Mouse (Mus musculus): ENCODE results near the gene Efcab11. TPM values are rescaled to one million over a fixed set of nuclear protein-coding genes. Genes with fewer than 3 reads are reported as not detected.

Efcab11 gene
- polyA plus RNA-seq, 1 experiment from 2014 or later: 4.1 TPM

DNA sequence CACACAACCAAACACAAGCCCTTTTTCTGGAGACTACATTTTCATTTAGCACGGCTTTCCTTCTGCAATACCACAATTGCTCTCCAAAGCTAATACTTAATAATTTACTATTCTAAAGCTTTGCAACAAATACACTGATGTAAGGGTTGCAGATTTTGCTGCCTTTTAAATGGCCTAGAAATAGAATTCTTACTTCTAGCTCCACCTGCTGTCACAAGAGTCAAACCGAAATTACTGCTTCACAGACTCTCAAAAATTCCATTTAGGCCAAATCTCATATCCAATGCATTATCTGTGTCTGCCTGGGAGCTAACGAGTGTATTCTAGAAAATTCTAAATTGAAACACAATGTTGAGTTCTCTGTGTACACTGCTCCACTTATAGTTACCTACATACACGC, 23.3 kb downstream of the Efcab11 start:
- H3K4me3 ChIP-seq: no peak overlapping the region
- peaks cover 5% of the 10 kb centered on the region for H3K4me1 ChIP-seq
- H3K9me3 ChIP-seq: no peaks in the 10 kb centered on the region
- H3K27ac ChIP-seq: no peak overlapping the region
- H3K36me3 ChIP-seq (replicated peaks): no peaks in the 10 kb centered on the region
- no peak overlapping the region for H3K4me2 ChIP-seq
- 0 out of 2 replicates have a peak, but pooled peaks have one; percentile 39 for ATAC-seq (replicated peaks)
- H3K9ac ChIP-seq: no peak overlapping the region
- no peaks in the 10 kb centered on the region for H3K27me3 ChIP-seq (replicated peaks)
- WGBS: 65% methylated on average over 4 of the region's 4 CpGs

DNA sequence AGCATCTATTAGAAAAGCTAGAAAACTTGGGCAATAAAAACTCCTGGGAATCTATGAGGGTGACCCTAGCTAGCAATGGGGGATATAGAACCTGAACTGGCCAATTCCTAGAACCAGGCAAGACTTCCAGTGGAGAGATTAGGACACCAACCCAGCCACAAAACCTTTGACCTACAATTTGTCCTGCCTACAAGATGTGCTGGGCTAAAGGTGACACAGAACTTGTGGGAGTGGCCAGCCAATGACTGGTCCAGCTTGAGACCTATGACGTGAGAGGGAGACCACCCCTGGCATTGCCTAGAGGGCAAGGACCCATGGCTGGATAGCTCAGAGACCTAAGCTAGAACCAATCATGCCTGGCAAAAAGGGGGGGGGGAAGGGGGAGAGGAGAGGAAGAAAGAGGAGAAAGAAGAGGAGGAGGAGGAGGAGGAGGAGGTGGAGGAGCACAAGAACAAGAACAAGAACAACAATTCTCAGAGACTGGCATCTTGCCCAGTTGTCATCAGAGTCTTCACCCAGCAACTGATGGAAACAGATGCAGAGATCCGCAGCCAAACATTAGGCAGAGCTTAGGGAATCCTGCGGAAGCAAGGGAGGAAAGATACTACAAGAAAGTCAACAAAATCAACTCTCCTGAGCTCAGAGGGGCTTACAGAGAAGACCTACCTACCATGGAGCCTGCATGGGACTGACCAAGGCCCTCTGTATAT, 24.7 kb downstream of the Efcab11 start:
- no peaks in the 10 kb centered on the region for H3K27me3 ChIP-seq (replicated peaks)
- WGBS: 71% methylated on average over 3 of the region's 3 CpGs
- no peak for ATAC-seq (replicated peaks)

DNA sequence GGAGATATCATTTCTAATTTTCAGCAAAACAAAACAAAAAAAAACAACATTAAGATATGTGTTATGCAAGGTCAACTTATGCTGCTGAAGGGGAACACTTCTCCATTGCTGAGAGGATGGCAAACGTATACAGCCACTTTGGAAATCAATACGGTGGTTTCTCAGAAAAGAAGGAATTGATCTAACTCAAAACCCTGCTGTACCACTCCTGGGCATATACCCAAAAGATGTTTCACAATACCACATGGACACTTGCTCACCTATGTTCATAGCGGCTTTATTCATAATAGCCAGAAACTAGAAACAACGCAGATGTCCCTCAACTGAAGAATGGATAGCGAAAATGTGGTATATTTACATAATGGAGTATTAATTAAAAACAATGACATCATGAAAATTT, 25.6 kb downstream of the Efcab11 start:
- H3K4me2 ChIP-seq: no peak overlapping the region
- no peak overlapping the region for H3K4me3 ChIP-seq
- H3K9me3 ChIP-seq: no peaks in the 10 kb centered on the region
- WGBS: 92% methylated on average over 5 of the region's 5 CpGs
- H3K4me1 ChIP-seq: peaks cover 11% of the 10 kb centered on the region
- no peak for ATAC-seq (replicated peaks)
- H3K27me3 ChIP-seq (replicated peaks): no peaks in the 10 kb centered on the region
- no peak overlapping the region for H3K27ac ChIP-seq
- H3K36me3 ChIP-seq (replicated peaks): no peaks in the 10 kb centered on the region
- no peak overlapping the region for H3K9ac ChIP-seq

More for the DNA sequence above, 24.7 kb downstream of the Efcab11 start:
- no peak overlapping the region for H3K4me3 ChIP-seq
- H3K4me1 ChIP-seq: peaks cover 6% of the 10 kb centered on the region
- no peaks in the 10 kb centered on the region for H3K36me3 ChIP-seq (replicated peaks)
- H3K9ac ChIP-seq: no peak overlapping the region
- H3K9me3 ChIP-seq: no peaks in the 10 kb centered on the region
- H3K4me2 ChIP-seq: no peak overlapping the region
- no peak overlapping the region for H3K27ac ChIP-seq

DNA sequence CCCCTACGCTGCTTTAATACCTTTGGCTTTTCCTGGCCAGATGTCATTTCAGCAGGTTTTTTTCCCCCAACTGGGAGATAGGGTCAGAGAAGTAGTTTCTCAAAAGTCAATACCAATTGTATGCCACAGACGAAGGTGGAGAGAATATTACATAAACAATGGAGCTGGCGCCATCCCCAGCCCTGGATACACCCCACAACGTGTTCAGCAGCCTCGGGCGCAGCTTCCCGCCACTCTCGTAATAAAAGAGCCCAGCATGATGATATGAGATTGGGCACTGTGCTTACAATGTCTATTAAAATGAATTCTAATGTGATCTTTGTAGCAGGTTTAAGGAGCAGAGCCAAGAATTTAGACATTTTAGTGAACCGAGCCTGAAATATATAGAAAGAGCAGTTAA, 28.2 kb downstream of the Efcab11 start:
- no peak for ATAC-seq (replicated peaks)
- Histone ChIP-seq H3K9me3 (no peaks in the 10 kb centered on the region), H3K4me2 (no peak overlapping the region), H3K27me3 (replicated peaks) (no peaks in the 10 kb centered on the region), H3K4me3 (no peak overlapping the region), H3K36me3 (replicated peaks) (no peaks in the 10 kb centered on the region), H3K4me1 (peaks cover 19% of the 10 kb centered on the region), H3K9ac (no peak overlapping the region), H3K27ac (no peak overlapping the region)
- 48% methylated on average over 9 of the region's 9 CpGs for WGBS

DNA sequence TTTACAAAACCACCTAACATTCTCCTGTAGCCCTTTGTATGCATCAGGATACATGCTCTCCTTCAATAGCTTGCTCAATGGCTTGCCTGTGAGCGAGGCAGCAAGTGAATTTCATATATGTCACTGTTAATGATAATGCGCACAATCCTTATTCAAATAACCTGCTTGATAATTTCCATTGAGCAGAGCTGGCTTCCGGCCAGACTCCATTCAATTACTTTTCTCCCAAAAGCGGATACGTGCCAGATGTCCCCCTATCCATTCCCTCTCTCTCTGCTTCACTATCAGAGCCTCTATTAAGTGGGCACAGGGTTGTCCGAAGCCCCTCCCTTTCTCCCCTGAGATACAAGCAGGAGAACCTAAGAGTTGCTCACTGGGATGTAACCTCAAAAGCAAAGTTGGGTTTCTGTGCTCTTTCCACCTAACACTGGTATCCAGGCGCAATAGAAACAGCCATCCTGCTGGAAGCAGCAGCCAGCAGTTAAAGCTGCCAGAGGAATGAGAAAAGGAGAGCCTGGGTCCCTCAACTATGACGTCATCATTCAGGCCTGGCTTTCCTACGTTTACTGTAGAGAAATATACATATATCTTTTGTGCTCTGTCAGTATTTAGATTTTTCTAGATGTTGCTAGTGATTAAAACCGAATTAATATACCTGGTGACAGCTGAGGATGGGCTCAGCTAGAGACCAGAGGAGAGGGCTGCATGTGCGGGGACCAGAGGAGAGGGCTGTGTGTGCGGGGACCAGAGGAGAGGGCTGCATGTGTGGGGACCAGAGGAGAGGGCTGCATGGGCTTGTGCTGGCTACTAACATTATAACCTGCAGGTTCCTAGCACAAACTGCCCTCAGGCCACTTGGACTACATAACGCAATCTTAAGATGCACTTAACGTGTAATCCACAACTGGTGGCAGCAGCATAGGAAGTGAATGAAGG, 30.6 kb downstream of the Efcab11 start:
- Histone ChIP-seq H3K4me3 (no peak overlapping the region), H3K36me3 (replicated peaks) (no peaks in the 10 kb centered on the region), H3K4me1 (peaks cover 16% of the 10 kb centered on the region; the same call in 1 of the 2 replicates), H3K27me3 (replicated peaks) (no peaks in the 10 kb centered on the region), H3K9ac (no peak overlapping the region), H3K27ac (peak overlapping the region; percentile 42; the same call in 1 of the 2 replicates), H3K9me3 (no peaks in the 10 kb centered on the region), H3K4me2 (0 out of 2 replicates have a peak overlapping the region, but pooled peaks have one; percentile 4)
- 49% methylated on average over 14 of the region's 14 CpGs for WGBS
- ATAC-seq (replicated peaks): no peak

DNA sequence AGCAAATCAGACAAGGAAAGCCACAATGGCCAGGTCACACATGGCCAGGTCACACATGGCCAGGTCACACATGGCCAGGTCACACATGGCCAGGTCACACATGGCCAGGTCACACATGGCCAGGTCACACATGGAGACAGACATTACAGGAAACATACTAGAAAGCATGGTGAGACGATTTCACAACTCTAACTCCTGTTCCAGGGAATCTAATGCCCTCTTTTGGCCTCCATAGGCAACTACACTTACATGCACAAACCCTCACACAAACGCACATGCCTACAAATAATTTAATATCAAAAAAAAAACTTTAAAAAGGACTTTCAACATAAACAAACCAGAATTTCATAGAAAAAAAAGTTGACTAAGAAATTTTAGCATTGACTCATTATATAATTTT, 34.2 kb downstream of the Efcab11 start:
- Histone ChIP-seq H3K4me2 (no peak overlapping the region), H3K27me3 (replicated peaks) (no peaks in the 10 kb centered on the region)
- no peak for ATAC-seq (replicated peaks)

DNA sequence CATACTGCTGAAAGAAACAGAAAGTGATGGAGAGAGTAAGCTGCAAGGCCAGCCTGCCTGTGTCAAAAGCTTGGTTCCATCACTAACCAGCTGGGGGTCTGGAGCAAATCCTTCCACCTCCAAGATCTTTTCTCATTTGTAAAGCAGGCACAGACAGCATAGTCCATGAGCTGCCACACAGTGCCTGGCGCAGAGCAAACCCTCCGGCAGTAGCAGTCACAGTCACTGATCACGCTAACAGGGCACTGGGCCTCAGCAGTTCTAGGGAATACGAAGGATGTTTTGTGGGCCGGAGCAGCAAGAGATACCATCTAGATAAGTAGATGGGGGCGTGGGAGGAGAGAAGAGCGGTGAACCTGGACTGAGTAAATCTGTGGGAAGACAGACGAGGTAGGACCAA, 39.3 kb downstream of the Efcab11 start:
- no peak for ATAC-seq (replicated peaks)
- 88% methylated on average over 8 of the region's 8 CpGs for WGBS
- no peak overlapping the region for H3K4me2 ChIP-seq
- no peak overlapping the region for H3K9ac ChIP-seq
- no peaks in the 10 kb centered on the region for H3K36me3 ChIP-seq (replicated peaks)
- H3K4me1 ChIP-seq: no peaks in the 10 kb centered on the region
- H3K4me3 ChIP-seq: no peak overlapping the region
- no peaks in the 10 kb centered on the region for H3K9me3 ChIP-seq
- H3K27ac ChIP-seq: no peak overlapping the region
- no peaks in the 10 kb centered on the region for H3K27me3 ChIP-seq (replicated peaks)

More for the DNA sequence above, 34.2 kb downstream of the Efcab11 start:
- Histone ChIP-seq H3K4me1 (peaks cover 13% of the 10 kb centered on the region; the same call in 1 of the 2 replicates), H3K9me3 (no peaks in the 10 kb centered on the region), H3K27ac (no peak overlapping the region), H3K36me3 (replicated peaks) (no peaks in the 10 kb centered on the region), H3K9ac (no peak overlapping the region), H3K4me3 (no peak overlapping the region)
- 88% methylated on average over 2 of the region's 2 CpGs for whole genome bisulfite sequencing

DNA sequence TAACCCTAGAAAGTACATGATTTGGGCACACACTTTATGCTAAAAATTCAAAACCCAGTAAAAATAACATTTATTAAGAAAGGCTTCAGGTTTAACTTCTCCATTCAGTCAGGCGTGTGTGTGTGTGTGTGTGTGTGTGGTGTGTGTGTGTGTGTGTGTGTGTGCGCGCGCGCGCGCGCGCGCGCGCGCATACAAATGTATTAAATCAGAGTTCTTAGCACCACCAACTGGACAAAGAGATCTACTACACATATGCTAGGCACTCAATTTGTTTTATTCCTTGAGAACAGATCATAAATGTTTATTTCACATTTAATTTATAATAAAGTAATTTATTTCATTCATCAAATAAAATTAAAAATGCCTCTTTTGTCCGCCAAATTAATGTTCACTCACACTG, 45.5 kb downstream of the Efcab11 start:
- H3K9ac ChIP-seq: no peak overlapping the region
- H3K4me2 ChIP-seq: no peak overlapping the region
- no peaks in the 10 kb centered on the region for H3K36me3 ChIP-seq (replicated peaks)
- H3K4me1 ChIP-seq: peaks cover 18% of the 10 kb centered on the region
- WGBS: 78% methylated on average over 14 of the region's 14 CpGs
- no peak overlapping the region for H3K27ac ChIP-seq
- no peaks in the 10 kb centered on the region for H3K27me3 ChIP-seq (replicated peaks)
- no peak overlapping the region for H3K4me3 ChIP-seq
- ATAC-seq (replicated peaks): no peak
- H3K9me3 ChIP-seq: no peaks in the 10 kb centered on the region

DNA sequence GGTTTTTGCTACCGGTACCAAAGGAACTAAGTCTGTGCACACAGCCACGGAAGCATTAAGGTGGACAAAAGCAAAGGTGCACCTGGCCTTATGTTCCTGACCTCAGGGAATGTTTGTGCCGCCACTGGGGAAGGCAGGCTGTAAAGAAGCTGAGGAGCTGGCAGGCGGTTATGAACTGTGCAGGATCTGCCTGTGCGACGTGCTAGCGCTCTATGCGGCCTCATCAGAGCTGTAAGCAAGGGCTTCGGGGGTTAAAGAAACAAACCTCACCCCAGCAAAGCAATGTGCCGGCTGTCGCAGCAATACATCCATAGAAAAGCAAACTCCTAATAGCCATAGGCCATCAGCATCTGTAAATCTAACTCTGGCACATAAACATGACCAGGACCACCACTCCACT, 46.1 kb downstream of the Efcab11 start:
- Histone ChIP-seq H3K27me3 (replicated peaks) (no peaks in the 10 kb centered on the region), H3K4me2 (no peak overlapping the region), H3K4me3 (no peak overlapping the region), H3K27ac (no peak overlapping the region), H3K9me3 (no peaks in the 10 kb centered on the region), H3K9ac (peak overlapping the region; percentile 2; the same call in 1 of the 2 replicates), H3K36me3 (replicated peaks) (no peaks in the 10 kb centered on the region), H3K4me1 (peaks cover 18% of the 10 kb centered on the region)
- WGBS: 76% methylated on average over 11 of the region's 11 CpGs
- ATAC-seq (replicated peaks): no peak

DNA sequence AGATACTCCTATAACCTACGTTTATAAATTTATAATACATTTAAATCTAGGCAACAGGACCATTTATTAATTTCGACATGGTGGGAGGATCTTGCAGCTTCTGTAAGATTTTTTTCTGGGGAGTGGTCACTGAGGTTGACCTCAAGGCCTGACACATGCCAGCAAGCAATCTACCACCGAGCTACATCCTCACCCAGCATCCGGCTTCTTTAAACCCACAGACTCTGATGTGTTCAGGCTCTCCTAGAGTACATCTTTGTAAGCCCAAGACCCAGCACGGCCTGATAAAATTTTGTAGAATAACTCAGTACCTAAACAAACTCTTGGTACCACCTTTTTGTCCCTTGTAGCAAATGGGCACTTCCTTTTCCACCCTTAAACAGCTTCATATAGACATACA, 46.7 kb downstream of the Efcab11 start:
- no peak for ATAC-seq (replicated peaks)
- Histone ChIP-seq H3K4me2 (no peak overlapping the region), H3K4me1 (peaks cover 18% of the 10 kb centered on the region), H3K36me3 (replicated peaks) (no peaks in the 10 kb centered on the region), H3K4me3 (no peak overlapping the region), H3K27ac (no peak overlapping the region; the same call in 1 of the 2 replicates), H3K27me3 (replicated peaks) (no peaks in the 10 kb centered on the region), H3K9ac (no peak overlapping the region), H3K9me3 (no peaks in the 10 kb centered on the region)
- WGBS: 92% methylated on average over 5 of the region's 5 CpGs

DNA sequence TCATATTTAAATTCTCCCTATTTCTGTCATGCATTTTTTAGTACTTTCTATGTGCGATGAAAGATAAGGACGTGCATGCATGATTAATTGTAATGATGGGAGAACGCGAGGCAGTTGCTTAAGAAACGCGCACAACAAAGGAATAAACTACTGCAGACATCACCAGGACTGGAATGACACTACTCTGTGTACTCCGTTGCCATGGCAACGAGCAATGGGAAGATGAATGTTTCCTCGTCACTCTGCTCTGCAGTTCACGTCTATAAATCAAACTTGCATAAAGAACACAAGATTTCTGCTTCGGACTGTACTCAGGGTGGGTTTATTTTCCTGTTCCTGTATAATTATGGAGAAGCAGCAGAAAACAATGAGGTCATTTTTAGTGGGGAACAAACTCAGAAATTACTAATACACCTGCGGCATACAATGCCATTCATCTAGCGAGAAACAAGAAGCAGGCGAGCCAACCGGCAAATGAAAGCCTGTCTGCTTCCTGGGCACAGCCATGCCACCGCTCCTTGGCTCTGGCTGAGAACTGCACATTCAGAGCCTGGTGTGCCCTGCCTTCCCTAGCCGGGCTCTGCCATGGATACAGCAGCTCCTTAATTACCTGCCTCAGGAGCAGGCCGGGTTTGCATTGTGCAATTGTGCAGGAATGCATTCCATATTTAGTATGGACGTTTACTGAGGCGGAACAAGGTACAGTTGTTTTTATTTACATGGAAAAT, 47.7 kb downstream of the Efcab11 start:
- Histone ChIP-seq H3K9me3 (no peaks in the 10 kb centered on the region), H3K36me3 (replicated peaks) (no peaks in the 10 kb centered on the region), H3K27ac (peak overlapping the region; percentile 82), H3K9ac (no peak overlapping the region; the same call in 1 of the 2 replicates), H3K4me2 (peak overlapping the region; percentile 37), H3K4me1 (peaks cover 18% of the 10 kb centered on the region), H3K27me3 (replicated peaks) (no peaks in the 10 kb centered on the region), H3K4me3 (no peak overlapping the region; the same call in 1 of the 2 replicates)
- 32% methylated on average over 20 of the region's 20 CpGs for WGBS
- peak; percentile 94 for ATAC-seq (replicated peaks)

DNA sequence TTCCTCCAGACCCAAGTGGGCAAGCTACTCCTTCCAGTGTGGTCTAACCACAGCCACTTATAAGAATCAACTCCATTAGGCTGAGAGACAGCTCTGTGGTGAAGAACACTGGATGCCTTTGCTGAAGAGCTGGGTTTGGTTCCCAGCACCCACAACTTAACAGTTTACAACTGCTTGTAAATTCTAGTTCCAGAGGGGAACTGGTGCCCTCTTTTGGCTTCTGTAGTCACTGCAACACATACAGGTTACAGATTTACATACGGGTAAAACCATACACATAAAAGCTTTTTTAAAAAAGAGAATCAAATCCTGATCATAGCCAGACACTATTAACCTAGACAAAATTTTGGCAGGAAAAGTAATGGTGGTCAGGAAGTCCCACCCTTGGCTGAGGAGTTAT, 50.8 kb downstream of the Efcab11 start:
- H3K4me1 ChIP-seq: peaks cover 17% of the 10 kb centered on the region
- H3K9ac ChIP-seq: no peak overlapping the region
- no peaks in the 10 kb centered on the region for H3K27me3 ChIP-seq (replicated peaks)
- no peak for ATAC-seq (replicated peaks)
- no peaks in the 10 kb centered on the region for H3K9me3 ChIP-seq
- H3K36me3 ChIP-seq (replicated peaks): no peaks in the 10 kb centered on the region
- H3K27ac ChIP-seq: no peak overlapping the region
- WGBS: 100% methylated on average over 1 of the region's 1 CpGs
- H3K4me2 ChIP-seq: no peak overlapping the region
- no peak overlapping the region for H3K4me3 ChIP-seq
